Mouse (Mus musculus) hindbrain, embryonic 15.5 days (tissue): ENCODE results near the gene Fign. TPM values are rescaled to one million over a fixed set of nuclear protein-coding genes. Genes with fewer than 3 reads are reported as not detected.

Experiments
- ATAC-seq: fragments of 200-750 bp; cut with Nextera tagmentation; 2 replicates; pipeline ENCODE4 v1.8.0; 2017; ENCODE audit warnings: low read depth, moderate number of reproducible peaks, moderate TSS enrichment; ENCODE audit not compliant: low FRiP score
- H3K27ac ChIP-seq: fragments of 300-500 bp; sonication (generic); replicated peaks from 2 replicates; pipeline ENCODE4 v1.5.1; 2015; ENCODE audit warnings: mild to moderate bottlenecking, inconsistent platforms
- H3K27me3 ChIP-seq: fragments of 300-500 bp; sonication (generic); 2 replicates; pipeline ENCODE4 v1.6.1; 2015; ENCODE audit warnings: control low read depth, inconsistent platforms
- H3K36me3 ChIP-seq: fragments of 300-500 bp; sonication (generic); 2 replicates; pipeline ENCODE4 v1.6.1; 2015; ENCODE audit warnings: control low read depth, inconsistent platforms
- H3K4me1 ChIP-seq: fragments of 300-500 bp; sonication (generic); replicated peaks from 2 replicates; pipeline ENCODE4 v1.6.1; 2015; ENCODE audit warnings: control low read depth, inconsistent platforms
- H3K4me2 ChIP-seq: fragments of 300-500 bp; sonication (generic); 2 replicates; pipeline ENCODE4 v1.6.1; 2015; ENCODE audit warnings: moderate library complexity, mild to moderate bottlenecking, inconsistent platforms
- H3K4me3 ChIP-seq: fragments of 300-500 bp; sonication (generic); 2 replicates; pipeline ENCODE4 v1.5.1; 2015; ENCODE audit warnings: mild to moderate bottlenecking, inconsistent platforms
- H3K9ac ChIP-seq: fragments of 300-500 bp; sonication (generic); 2 replicates; pipeline ENCODE4 v1.6.1; 2015; ENCODE audit warnings: inconsistent platforms
- H3K9me3 ChIP-seq: fragments of 300-500 bp; sonication (generic); 2 replicates; pipeline ENCODE4 v1.6.1; 2016; ENCODE audit warnings: control low read depth, inconsistent platforms
- WGBS: fragments of 180-500 bp; shearing (Covaris S2); methylation state at CpG from one replicate; pipeline ENCODE4 v1.1.7; 2015; 5-methylcytosine and 5-hydroxymethylcytosine counted together
- polyA plus RNA-seq: library from polyadenylated mRNA; unstranded; fragments of >200 nt; fragmentation: Nextera tagmentation; extraction: Ambion mirVana; gene quantifications from 2 replicates; pipeline ENCODE4 v1.2.1, GENCODE M21; 2015

Fign gene
- polyA plus RNA-seq, 1 experiment from 2014 or later, result 10.8 TPM

GRCm38 (mm10) chr2:64083853-64084427 lies 13.9 kb downstream of the Fign start:
- Histone ChIP-seq H3K9me3 (no peaks in the 10 kb centered on the region), H3K4me3 (no peak overlapping the region), H3K27ac (no peak overlapping the region), H3K36me3 (no peaks in the 10 kb centered on the region), H3K9ac (no peak overlapping the region), H3K4me2 (no peak overlapping the region), H3K4me1 (peaks cover 12% of the 10 kb centered on the region), H3K27me3 (no peaks in the 10 kb centered on the region)
- ATAC-seq, result no peak
- 80% methylated on average over 5 of the region's 5 CpGs for WGBS

GRCm38 (mm10) chr2:64079765-64080164 lies 18.1 kb downstream of the Fign start:
- Histone ChIP-seq H3K36me3 (no peaks in the 10 kb centered on the region), H3K9me3 (no peaks in the 10 kb centered on the region), H3K27me3 (no peaks in the 10 kb centered on the region), H3K27ac (no peak overlapping the region), H3K4me1 (peaks cover 34% of the 10 kb centered on the region), H3K4me3 (no peak overlapping the region), H3K4me2 (no peak overlapping the region), H3K9ac (no peak overlapping the region)
- no peak for ATAC-seq
- WGBS, result 10% methylated on average over 4 of the region's 4 CpGs

DNA sequence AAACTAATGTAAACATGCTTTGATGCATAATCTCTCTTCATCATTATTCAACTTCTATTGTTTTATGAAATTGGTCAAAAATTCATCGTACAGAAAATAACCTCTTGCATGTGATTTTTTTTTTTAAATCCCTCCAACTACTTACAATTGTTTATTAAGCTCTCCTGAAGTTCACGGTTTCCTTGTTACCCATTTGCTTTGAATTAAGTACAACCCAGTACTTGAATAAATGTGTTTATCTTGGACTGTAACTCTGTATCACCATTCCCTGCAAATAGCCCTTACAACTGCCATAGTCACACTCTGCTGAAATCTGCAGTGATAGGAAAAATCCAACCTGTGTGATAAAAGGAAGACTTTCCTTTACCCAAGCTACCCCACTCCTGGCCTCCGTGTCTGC lies 19.3 kb downstream of the Fign start:
- Histone ChIP-seq H3K36me3 (no peaks in the 10 kb centered on the region), H3K27me3 (no peaks in the 10 kb centered on the region), H3K9ac (no peak overlapping the region), H3K4me1 (peaks cover 35% of the 10 kb centered on the region), H3K4me2 (no peak overlapping the region), H3K27ac (no peak overlapping the region), H3K9me3 (no peaks in the 10 kb centered on the region), H3K4me3 (no peak overlapping the region)
- ATAC-seq, result no peak
- WGBS, result 75% methylated on average over 3 of the region's 3 CpGs

DNA sequence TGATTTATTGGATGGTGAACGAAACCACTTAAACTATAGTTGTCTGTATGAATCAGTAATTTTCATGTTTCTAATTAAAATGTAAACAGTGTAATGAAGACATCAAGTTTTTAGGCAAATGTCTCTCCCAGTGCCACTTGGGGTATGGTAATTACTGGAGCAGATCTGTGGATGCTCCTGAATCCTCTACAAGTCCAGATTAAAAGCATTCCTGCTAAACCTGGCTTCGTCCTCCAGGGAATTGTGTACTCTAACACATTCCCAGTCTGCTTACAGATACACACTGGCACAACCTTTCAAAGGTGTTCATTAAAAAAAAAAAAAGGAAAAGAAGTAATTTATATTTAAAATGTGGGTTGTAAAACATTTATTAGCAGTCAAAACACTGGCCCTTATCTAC lies 20.0 kb downstream of the Fign start:
- Histone ChIP-seq H3K27ac (no peak overlapping the region), H3K36me3 (no peaks in the 10 kb centered on the region), H3K4me3 (no peak overlapping the region), H3K4me1 (peaks cover 35% of the 10 kb centered on the region), H3K9ac (no peak overlapping the region), H3K27me3 (no peaks in the 10 kb centered on the region), H3K4me2 (no peak overlapping the region), H3K9me3 (no peaks in the 10 kb centered on the region)
- no peak for ATAC-seq
- 58% methylated on average over 2 of the region's 2 CpGs for WGBS

GRCm38 (mm10) chr2:64075873-64076272 lies 22.0 kb downstream of the Fign start:
- Histone ChIP-seq H3K36me3 (no peaks in the 10 kb centered on the region), H3K9ac (no peak overlapping the region), H3K4me3 (no peak overlapping the region), H3K9me3 (no peaks in the 10 kb centered on the region), H3K4me1 (peaks cover 35% of the 10 kb centered on the region), H3K27ac (no peak overlapping the region), H3K27me3 (no peaks in the 10 kb centered on the region), H3K4me2 (peak overlapping the region; percentile 49)
- WGBS, result 40% methylated on average over 6 of the region's 6 CpGs
- ATAC-seq, result no peak

GRCm38 (mm10) chr2:64074602-64075389 lies 23.0 kb downstream of the Fign start:
- H3K4me1 ChIP-seq, result peaks cover 31% of the 10 kb centered on the region
- H3K9me3 ChIP-seq, result no peaks in the 10 kb centered on the region
- WGBS, result 29% methylated on average over 17 of the region's 17 CpGs
- no peak for ATAC-seq
- H3K27me3 ChIP-seq, result no peaks in the 10 kb centered on the region
- no peak overlapping the region for H3K9ac ChIP-seq
- H3K4me2 ChIP-seq, result peak overlapping the region; percentile 49
- no peaks in the 10 kb centered on the region for H3K36me3 ChIP-seq
- no peak overlapping the region for H3K27ac ChIP-seq
- peak overlapping the region; percentile 17 for H3K4me3 ChIP-seq

GRCm38 (mm10) chr2:64072158-64072557 lies 25.7 kb downstream of the Fign start:
- no peak overlapping the region for H3K4me2 ChIP-seq
- no peaks in the 10 kb centered on the region for H3K27me3 ChIP-seq
- no peak overlapping the region for H3K27ac ChIP-seq
- no peaks in the 10 kb centered on the region for H3K36me3 ChIP-seq
- peaks cover 18% of the 10 kb centered on the region for H3K4me1 ChIP-seq
- no peak overlapping the region for H3K9ac ChIP-seq
- no peaks in the 10 kb centered on the region for H3K9me3 ChIP-seq
- H3K4me3 ChIP-seq, result no peak overlapping the region
- no peak for ATAC-seq
- WGBS, result 44% methylated on average over 4 of the region's 4 CpGs

GRCm38 (mm10) chr2:64069950-64070695 lies 27.7 kb downstream of the Fign start:
- Histone ChIP-seq H3K4me1 (peaks cover 5% of the 10 kb centered on the region), H3K4me2 (no peak overlapping the region), H3K27ac (no peak overlapping the region), H3K9ac (no peak overlapping the region), H3K27me3 (no peaks in the 10 kb centered on the region), H3K4me3 (no peak overlapping the region), H3K9me3 (no peaks in the 10 kb centered on the region), H3K36me3 (no peaks in the 10 kb centered on the region)
- ATAC-seq, result no peak
- WGBS, result 90% methylated on average over 10 of the region's 10 CpGs

DNA sequence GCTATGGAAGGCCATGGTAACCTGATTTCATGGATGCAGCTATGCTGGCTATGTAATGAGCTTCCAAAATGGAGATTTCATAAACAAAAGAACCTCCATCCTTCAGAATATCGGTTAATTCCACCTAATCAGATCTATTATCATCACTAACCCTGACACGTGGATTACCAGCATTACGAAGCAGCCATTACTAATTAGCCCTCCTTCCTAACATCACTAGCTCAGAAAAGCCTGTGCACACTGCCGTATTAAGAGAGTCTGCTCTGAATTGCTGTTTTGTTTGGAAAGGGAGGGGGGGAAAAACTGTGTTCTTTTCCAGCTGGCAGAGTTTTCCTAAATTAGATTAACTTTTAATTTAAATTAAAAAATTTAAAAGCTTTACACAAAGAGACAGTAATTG lies 32.3 kb downstream of the Fign start:
- Histone ChIP-seq H3K36me3 (no peaks in the 10 kb centered on the region), H3K4me3 (no peak overlapping the region), H3K9ac (no peak overlapping the region), H3K27me3 (no peaks in the 10 kb centered on the region), H3K4me1 (no peaks in the 10 kb centered on the region), H3K9me3 (no peaks in the 10 kb centered on the region), H3K27ac (no peak overlapping the region), H3K4me2 (no peak overlapping the region)
- no peak for ATAC-seq
- WGBS, result 54% methylated on average over 4 of the region's 4 CpGs

GRCm38 (mm10) chr2:64059477-64059876 lies 38.4 kb downstream of the Fign start:
- WGBS, result 89% methylated on average over 5 of the region's 5 CpGs
- H3K4me2 ChIP-seq, result no peak overlapping the region
- no peak for ATAC-seq
- H3K27ac ChIP-seq, result no peak overlapping the region
- no peaks in the 10 kb centered on the region for H3K4me1 ChIP-seq
- H3K9ac ChIP-seq, result no peak overlapping the region
- H3K4me3 ChIP-seq, result no peak overlapping the region
- no peaks in the 10 kb centered on the region for H3K9me3 ChIP-seq
- no peaks in the 10 kb centered on the region for H3K36me3 ChIP-seq
- H3K27me3 ChIP-seq, result no peaks in the 10 kb centered on the region

DNA sequence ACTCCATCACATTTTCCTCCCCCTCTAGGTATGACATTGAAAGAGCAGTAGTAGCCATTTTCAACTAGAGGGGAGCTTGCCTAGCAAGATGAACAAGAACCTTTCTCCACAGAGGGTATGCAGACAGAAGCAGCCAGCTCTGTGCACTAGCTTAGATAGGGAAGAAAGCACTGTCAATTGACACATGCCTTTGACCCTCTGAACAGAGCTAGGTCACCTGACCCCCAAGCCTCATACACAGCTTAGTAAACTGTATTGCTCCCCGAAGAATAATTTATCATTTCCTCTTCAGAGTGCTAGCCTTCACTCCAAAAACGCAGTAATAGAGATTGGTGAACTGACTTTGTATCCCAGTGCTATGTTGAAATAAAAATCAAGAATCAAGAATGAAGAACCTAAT lies 49.7 kb downstream of the Fign start:
- Histone ChIP-seq H3K27ac (no peak overlapping the region), H3K4me1 (no peaks in the 10 kb centered on the region), H3K27me3 (no peaks in the 10 kb centered on the region), H3K36me3 (no peaks in the 10 kb centered on the region), H3K4me3 (no peak overlapping the region), H3K9me3 (no peaks in the 10 kb centered on the region), H3K4me2 (no peak overlapping the region), H3K9ac (no peak overlapping the region)
- ATAC-seq, result no peak
- WGBS, result 83% methylated on average over 2 of the region's 2 CpGs

- H3K27me3 ChIP-seq, result no peaks in the 10 kb centered on the region
- H3K9ac ChIP-seq, result no peak overlapping the region
- no peaks in the 10 kb centered on the region for H3K9me3 ChIP-seq
- WGBS, result 37% methylated on average over 3 of the region's 3 CpGs
- no peak overlapping the region for H3K4me3 ChIP-seq
- no peaks in the 10 kb centered on the region for H3K36me3 ChIP-seq
- 0 out of 2 replicates have a peak, but pooled peaks cover 3% of the 10 kb centered on the region for H3K4me1 ChIP-seq
- H3K27ac ChIP-seq, result 0 out of 2 replicates have a peak overlapping the region, but pooled peaks have one; percentile 51
- H3K4me2 ChIP-seq, result no peak overlapping the region
- ATAC-seq, result peak; percentile 51; the same call in 1 of the 2 replicates
Measured at GRCm38 (mm10) chr2:64043099-64043498, 54.7 kb downstream of the Fign start.
